Mouse (Mus musculus) adrenal gland, postnatal 36 days (tissue): ENCODE data around the gene Tgfbr3. TPM values are rescaled to one million over a fixed set of nuclear protein-coding genes. Genes with fewer than 3 reads are reported as not detected.
A peak's percentile ranks its signal among the peaks of the same experiment; 100 is the strongest.
"Not testable (repeated sequence)": the region's sequence is repeated elsewhere in the genome, so short reads cannot be mapped to it uniquely, and the experiment has no call there.

ENCODE experiments used
- DNase-seq, 2 experiments: peaks; one replicate each; pipeline ENCODE4 v3.0.0; 2021; ENCODE audit warnings: mixed read lengths in 1 of 2
- total RNA-seq, 2 experiments: library from RNA; stranded (reverse); gene quantifications; 2 replicates each; pipeline ENCODE4 v1.2.3; 2021

Tgfbr3 gene
- total RNA-seq, 2 experiments from 2014 or later: 233 to 271 TPM

DNA sequence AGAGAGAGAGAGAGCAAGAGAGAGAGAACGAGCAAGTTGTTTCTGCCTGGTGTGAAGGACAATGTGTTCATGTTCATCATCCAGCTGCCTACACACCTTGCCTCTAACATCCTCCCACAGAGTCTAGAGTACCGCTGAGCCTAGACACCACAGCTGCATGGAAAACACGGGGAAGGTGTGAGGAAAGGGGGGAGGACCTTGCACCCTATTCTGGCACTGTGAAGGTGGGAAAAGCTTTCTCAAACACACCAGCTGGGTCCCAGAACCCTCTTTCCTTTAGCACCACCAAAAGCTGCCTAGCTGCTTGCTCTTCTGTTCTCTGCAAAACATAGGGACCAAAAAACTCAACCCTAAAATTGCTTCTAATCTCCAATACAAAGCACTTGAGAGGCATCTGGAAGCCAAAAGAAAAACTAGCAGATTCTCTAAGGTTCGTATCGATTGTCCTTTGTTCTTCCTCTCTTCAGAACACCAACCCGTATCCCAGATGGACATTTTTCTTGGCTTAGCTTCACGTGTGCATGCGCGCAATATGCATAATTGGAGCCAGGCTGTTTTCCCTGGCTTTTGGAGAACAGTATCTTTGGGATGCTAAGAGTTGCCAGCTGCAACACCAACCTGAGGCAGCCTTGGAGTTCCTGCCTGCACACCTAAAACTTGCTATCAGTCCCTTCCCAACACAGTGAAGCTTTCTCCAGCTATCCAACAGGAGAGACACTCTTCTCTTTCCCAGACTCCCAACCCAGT, 6.7 kb downstream of the Tgfbr3 start:
- DNase-seq: no peak

DNA sequence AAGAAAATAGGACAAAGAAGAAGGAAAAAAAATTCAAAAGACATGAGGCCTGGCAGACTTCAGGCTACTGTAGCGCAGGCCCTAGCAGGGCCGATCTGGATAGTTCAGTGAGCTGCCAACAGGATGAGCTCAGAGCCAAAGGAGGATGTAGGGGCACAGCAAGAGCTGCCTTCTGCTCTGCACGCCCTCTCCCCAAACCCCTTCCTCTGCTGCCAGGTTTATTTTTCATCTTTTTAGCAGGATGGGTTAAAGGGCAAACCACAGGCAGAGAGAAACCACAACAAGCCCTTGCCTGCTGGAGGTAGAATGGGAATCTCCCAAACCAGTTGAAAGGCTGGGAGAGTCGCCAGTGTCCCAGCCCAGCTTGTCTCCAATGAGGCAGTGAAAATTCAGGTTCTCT, 10.2 kb downstream of the Tgfbr3 start:
- no peak for DNase-seq

DNA sequence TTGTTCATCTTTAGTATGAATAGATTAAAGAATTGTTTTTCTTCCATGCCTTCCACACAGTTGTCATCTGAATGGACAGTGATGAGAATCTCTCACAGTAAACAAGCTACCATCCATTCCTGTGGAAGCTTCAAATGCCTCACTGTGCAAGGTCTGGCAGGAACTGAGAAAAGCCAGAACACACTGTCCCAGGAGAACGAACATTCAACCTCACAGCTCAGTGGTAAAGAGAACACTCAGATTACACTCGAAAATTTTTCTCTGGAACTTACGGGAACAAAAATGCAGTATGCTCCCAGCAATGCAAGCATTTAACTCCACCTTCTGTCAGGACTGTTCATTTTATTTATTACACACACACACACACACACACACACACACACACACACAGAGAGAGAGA, 13.2 kb downstream of the Tgfbr3 start:
- no peak for DNase-seq

DNA sequence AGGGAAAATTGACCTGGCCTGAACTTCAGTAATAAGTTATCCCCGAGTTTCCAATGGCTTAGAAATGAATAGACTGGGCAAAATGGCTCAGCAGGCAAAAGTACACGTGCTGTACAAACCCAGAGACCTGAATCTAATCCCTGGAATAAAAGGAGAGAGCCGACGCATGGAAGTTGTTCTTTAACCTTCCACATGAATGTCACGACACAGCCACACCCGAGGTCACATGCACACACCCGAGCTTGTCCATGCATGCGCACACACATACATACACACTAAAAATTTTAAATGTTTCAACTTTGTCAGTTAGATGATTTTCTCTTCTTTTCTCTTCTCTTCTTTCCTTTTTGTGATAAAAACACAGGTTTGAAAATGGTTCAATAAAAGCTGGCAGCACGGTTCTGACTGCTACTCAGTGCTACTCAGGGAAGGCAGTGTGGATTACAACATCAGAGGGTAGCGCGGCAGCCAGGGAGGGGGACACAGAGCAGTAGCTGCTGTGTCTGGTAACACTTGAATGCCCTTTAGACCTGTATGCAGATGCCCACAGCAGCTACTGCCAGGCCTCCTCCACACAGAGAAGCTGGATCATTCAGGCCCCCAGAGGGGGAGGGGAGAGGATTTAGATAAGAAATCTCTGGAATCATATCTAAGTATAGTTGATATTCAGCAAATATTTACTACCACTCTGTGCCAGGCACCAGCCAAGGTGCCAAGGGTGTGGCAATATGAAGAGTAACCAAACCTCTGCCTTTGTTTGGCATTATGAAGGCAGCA, 17.0 kb downstream of the Tgfbr3 start:
- DNase-seq: no peak

GRCm38 (mm10) chr5:107269006-107269328, 20.5 kb downstream of the Tgfbr3 start:
- no peak for DNase-seq

DNA sequence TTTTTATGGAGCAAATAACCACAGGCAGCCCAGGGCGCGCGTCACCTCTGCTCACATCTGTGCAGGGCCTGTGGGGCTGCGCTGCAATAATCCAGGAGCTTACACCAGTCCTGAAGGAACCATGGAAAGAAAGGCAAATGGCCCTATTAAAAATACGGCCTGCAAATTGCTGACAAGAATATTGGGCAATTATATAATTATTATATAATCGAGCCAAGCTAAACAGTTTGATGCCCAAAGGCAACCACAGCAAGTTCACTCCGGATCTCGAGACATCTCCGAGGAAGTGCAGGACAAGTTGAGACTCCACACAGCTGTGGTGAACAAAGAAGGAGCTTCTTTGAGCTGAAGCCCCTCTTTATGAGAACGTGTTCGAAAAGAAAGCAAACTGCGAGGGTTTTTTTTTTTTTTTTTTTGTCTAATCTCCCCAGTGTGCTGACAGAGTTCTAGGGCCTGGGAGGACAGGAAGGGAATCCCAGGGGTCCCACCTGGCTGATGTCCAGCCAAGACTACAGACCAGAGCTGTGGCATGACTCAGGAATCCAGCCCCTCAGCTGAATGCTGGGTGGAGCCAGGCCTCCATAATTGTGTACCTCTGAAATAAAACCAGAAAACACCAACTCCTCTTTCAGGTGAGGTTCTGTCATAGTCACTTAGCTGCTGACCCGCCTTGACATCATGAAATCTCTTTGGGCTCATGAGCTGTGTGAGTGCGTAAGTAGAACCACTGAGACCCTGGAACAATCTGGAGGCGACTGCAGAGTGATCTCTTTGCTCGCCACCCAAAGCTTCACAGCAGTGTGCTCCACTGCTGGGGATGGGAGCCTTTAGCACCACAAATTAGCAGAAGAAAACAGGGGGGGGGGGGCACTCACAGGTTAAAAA, 21.1 kb downstream of the Tgfbr3 start:
- no peak for DNase-seq

GRCm38 (mm10) chr5:107266566-107266965, 22.9 kb downstream of the Tgfbr3 start:
- no peak for DNase-seq

DNA sequence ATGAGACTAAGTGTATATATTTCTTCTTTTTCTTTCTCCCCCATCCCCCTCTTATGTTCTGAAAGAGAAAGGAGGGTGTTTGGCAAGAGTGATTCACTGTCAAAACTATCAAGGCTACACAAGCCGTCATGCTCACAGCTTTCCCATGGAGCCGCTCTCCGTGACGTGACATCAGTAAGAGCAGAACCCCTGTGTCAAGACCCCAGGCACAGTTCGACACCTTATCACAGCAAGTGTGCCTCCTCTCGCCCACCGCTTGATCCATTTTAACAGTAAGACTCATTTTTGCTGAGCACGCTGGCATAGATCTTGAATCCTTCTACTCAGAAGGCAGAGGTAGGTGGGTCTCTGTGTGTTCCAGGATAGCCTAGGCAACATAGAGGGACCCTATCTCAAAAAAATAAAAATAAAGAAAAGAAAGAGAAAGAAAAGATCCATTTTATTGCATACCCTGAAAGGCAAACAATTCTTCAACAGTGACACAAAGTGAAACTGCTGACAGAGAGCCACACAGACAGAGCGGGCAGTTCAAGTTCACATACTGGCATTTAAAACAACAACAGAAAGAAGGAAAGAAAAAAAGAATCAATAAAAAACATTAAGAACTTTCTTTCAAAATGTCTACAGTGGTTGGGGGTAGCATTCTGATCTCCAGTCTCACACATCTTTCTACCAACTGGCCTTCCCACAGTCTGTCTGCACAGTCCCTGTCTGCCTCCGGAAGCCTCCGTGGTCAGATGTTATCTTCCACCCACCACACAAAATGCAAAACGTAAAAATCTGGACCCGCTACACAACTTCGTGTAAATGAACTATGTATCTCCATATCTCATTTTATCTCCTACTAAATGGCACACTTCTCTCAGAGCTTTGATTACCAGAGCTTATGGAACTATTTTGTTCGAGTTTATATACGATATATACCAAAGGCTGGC, 24.7 kb downstream of the Tgfbr3 start:
- DNase-seq: peak in 1 of 2 experiments; percentile 51

- no peak for DNase-seq
These were observed 25.6 kb downstream of the Tgfbr3 start for GRCm38 (mm10) chr5:107263836-107264235.

- DNase-seq: no peak
These were observed 27.5 kb downstream of the Tgfbr3 start for GRCm38 (mm10) chr5:107261930-107262329.

DNA sequence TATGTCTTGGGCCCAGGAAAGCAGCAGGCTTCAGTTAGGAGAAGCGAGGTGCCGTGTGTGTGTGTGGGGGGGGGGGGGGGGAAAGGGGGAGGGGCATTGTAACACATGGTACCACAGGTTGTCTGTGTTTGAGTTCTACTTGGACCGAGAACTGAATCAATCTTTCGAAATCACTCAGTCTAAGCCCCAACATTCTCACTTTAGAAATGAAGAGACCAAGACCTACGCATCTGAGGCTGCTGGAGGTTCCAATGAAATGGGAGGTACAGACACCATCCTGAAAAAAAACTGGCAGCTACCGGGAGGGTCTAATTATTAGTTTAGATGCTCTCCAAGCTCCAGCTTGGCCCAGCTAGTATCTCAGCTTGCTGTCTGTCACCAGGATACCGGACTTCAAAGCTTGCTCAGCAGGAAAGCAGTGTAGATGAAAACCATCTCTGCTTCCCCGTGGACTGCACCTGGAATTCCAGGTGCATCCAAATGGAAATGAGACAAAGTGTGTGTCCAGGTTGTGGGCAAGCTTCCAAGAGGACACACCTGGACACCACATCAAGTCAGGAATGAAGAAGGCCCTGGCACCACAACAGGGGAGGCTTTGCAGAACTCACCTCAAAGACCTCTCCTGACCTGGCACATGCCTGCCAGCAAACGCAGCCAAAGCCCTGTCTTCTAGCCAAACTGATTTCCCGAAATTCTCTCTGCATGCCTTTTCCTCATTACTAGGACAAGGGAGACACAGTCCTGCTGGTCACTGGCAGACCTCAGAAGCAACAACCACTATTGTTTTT, 28.5 kb downstream of the Tgfbr3 start:
- DNase-seq: no peak

GRCm38 (mm10) chr5:107259487-107260040, 29.9 kb downstream of the Tgfbr3 start:
- no peak for DNase-seq

DNA sequence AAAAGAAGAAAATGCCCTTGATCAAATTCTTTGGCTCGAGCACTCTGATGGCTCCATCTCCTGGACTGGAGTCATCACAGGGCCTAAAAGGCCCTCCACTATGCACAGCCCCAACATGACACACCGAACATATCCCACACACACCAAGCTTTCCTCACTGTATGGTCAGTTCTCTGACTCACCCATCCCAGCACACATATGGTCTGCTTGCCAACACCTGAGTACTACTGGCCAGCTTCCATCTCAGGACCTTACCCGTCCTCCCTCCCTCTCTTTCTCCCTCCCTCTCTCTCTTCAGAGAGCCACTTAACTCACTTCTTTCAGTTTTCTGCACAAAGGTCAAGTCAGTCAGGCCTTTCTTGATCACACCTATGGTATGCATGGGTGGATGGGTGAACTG, 36.0 kb downstream of the Tgfbr3 start:
- no peak for DNase-seq

DNA sequence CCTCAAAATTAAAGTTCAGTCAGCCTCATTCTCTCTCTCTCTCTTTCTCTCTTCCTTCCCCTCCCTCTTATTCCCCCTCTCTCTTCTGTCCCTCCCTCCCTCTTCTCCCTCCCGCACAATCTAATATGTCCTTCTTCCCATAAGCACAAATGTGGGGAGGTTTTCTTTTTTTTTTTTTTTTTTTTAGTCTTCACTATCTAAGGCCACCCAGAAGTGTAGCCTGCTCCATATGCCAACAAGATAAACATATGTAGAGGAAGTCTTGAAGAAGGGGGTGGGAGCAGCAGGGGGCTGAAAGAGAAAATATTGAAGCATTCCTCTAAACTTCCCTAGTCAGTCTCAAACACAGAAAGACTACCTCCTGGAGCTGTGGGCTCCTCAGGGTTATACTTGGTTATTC, 37.0 kb downstream of the Tgfbr3 start:
- no peak for DNase-seq

DNA sequence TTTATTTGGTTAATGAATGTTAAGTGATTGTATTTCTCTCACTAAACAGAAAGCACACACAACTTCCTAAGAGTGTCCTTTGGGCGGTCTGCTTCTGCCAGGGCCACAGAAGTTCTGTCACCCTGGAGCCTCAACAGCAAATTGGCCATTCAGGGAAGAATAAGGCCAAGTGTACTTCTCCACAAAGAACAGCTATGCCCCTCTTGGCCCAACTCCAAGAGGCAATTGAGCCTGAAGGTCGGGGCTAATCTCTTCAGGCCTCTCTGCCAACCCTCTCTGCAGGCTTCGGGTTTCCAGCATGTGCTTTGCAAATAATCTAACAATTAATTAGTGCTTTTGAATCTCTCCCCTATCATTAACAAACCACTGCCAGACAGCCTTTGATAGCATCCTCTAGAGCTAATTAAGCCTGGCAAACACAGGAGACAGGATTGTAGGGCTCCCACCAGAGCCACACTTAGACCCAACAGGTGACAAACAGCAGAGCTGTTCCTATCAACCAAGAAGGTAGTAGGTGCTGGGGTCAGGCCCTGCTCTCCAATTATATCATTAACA, 37.6 kb downstream of the Tgfbr3 start:
- DNase-seq: peak; percentile 80 to 81

DNA sequence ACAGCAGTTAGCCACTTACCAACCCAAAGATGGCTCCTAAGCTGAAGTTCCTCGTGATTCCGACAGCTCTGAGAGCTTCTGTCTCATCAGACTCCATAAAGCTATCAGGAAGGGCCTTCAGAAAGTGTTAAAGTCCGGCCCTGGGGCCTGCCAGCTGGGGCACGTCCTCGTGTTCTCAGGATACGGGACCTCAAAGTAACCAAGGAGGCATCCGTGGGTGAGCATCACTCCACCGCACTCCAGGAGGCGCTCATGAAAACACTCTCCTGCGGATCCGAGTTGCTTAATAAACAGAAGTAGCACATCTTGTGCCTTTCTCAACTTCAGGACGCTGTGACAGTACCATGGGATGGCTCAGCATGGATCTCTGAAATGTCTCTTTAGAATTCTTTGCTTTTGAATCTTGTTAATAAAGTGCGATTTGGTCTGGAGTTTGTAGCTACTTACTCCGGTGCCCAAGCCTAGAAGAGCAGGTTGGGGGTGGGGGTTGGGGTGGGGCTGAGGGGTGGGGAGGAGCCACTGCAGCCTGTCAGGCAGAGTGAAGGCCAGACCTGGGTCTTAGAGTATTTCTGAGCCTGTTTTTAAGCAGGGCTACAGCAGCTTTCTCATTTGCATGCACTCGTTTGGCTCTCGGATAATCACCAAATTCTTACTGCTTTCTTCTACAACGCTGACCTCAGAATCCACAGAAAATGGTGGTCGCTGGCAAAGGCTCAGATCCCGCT, 38.7 kb downstream of the Tgfbr3 start:
- DNase-seq: no peak

GRCm38 (mm10) chr5:107248732-107249131, 40.7 kb downstream of the Tgfbr3 start:
- no peak for DNase-seq

GRCm38 (mm10) chr5:107248302-107248701, 41.1 kb downstream of the Tgfbr3 start:
- not testable (repeated sequence) for DNase-seq

- DNase-seq: no peak
These were observed 41.6 kb downstream of the Tgfbr3 start for GRCm38 (mm10) chr5:107247786-107248185.
